9 mouse cellular contexts compared by ENCODE assay signal in genomic region chr19:45012636-45013035, GRCm38 (mm10). TPM values are rescaled to one million over a fixed set of nuclear protein-coding genes. Genes with fewer than 3 reads are reported as not detected.
DNase-seq lines count a peak whose midpoint lies in the region; ATAC-seq and TF ChIP-seq lines count a peak whose summit lies in the region.
"Had no signal": no experiment of that assay in that cellular context is flagged by ENCODE, and none has a peak within 500 bp of the region (broad histone marks: within the 10 kb centered on the region; RNA-seq: fewer than 3 reads in every experiment).

No protein-coding gene starts in this region.

- peaks cover 35% of the 10 kb centered on the region for H3K36me3 ChIP-seq in ES-Bruce4 (ENCODE audit: control insufficient read depth, insufficient read depth, low read length, poor library complexity, severe bottlenecking)
- H3K36me3 ChIP-seq in forebrain, postnatal 0 days (ENCODE audit: insufficient read depth): peaks cover 24% of the 10 kb centered on the region
- H3K36me3 ChIP-seq in limb, embryonic 15.5 days: peaks cover 37% of the 10 kb centered on the region

- intact Hi-C loops in left cerebral cortex, postnatal 14 days (cut with DNase I): loop anchor here (2.0 to 5.0 kb wide), 2 partner anchors 18 to 200 kb away; no protein-coding TSS in a partner anchor

- H3K9ac ChIP-seq in ES-Bruce4 (ENCODE audit: low read depth, poor library complexity, severe bottlenecking): no peak overlapping the region
- H3K9ac ChIP-seq in forebrain, postnatal 0 days: peak overlapping the region; percentile 31; the same call in 1 of the 2 replicates
- no peak overlapping the region for H3K9ac ChIP-seq in limb, embryonic 15.5 days
- H3K9ac ChIP-seq: lung, embryonic 15.5 days had no signal

- no peak for TF ChIP-seq EP300 in ES-Bruce4 (IDR thresholded peaks at IDR 0.05; ENCODE audit: insufficient read depth, low read depth, low read length)

- no peak for TF ChIP-seq POLR2A in ES-Bruce4 (IDR thresholded peaks at IDR 0.05; ENCODE audit: insufficient read depth, low read length)

- ATAC-seq in forebrain, postnatal 0 days: no peak; the same call in 1 of the 2 replicates
- no peak for ATAC-seq in limb, embryonic 15.5 days (ENCODE audit: insufficient number of reproducible peaks, low FRiP score, low TSS enrichment, low read depth)

- DNase-seq in adrenal gland, adult 2 months: peak; percentile 34
- no peak for DNase-seq in adrenal gland, adult 8-10 months
- DNase-seq in forebrain, postnatal 0 days: peak; percentile 65
- no peak for DNase-seq in ovary, adult 18-20 months (ENCODE audit: low spot score)
- DNase-seq in layer of hippocampus, adult 8-10 months (ENCODE audit: low spot score in 2 of 2): no peak
- no peak for DNase-seq in left cerebral cortex, postnatal 14 days (ENCODE audit: low spot score in 2 of 2)

- H3K9me3 ChIP-seq in ES-Bruce4 (replicated peaks; ENCODE audit: control insufficient read depth, insufficient read depth, low read length, poor library complexity, severe bottlenecking): no peaks in the 10 kb centered on the region
- H3K9me3 ChIP-seq in forebrain, postnatal 0 days (ENCODE audit: low read length): no peaks in the 10 kb centered on the region
- no peaks in the 10 kb centered on the region for H3K9me3 ChIP-seq in limb, embryonic 15.5 days
- H3K9me3 ChIP-seq: lung, embryonic 15.5 days had no signal

- peaks cover 8% of the 10 kb centered on the region for H3K4me1 ChIP-seq in ES-Bruce4 (ENCODE audit: control insufficient read depth, insufficient read depth, low read length)
- peaks cover 22% of the 10 kb centered on the region for H3K4me1 ChIP-seq in forebrain, postnatal 0 days (ENCODE audit: insufficient read depth)
- peaks cover 58% of the 10 kb centered on the region for H3K4me1 ChIP-seq in limb, embryonic 15.5 days

- WGBS in forebrain, postnatal 0 days: 30% methylated on average over 6 of the region's 6 CpGs
- WGBS in limb, embryonic 15.5 days: 23% methylated on average over 6 of the region's 6 CpGs

- H3K27ac ChIP-seq in ES-Bruce4 (ENCODE audit: insufficient read depth, low read length): no peak overlapping the region
- 0 out of 2 replicates have a peak overlapping the region, but pooled peaks have one; percentile 29 for H3K27ac ChIP-seq in forebrain, postnatal 0 days (ENCODE audit: low read depth, low read length)
- peak overlapping the region; percentile 99; the same call in 1 of the 2 replicates for H3K27ac ChIP-seq in limb, embryonic 15.5 days
- H3K27ac ChIP-seq: lung, embryonic 15.5 days had no signal

- no peaks in the 10 kb centered on the region for H3K27me3 ChIP-seq in ES-Bruce4 (ENCODE audit: control insufficient read depth, insufficient read depth, low read length, poor library complexity, severe bottlenecking)
- H3K27me3 ChIP-seq in forebrain, postnatal 0 days (ENCODE audit: insufficient read depth, low read length): peaks cover 4% of the 10 kb centered on the region; the same call in 1 of the 2 replicates
- H3K27me3 ChIP-seq in limb, embryonic 15.5 days: no peaks in the 10 kb centered on the region
- H3K27me3 ChIP-seq: lung, embryonic 15.5 days had no signal

- peak; percentile 11 for TF ChIP-seq CTCF in ES-Bruce4 (IDR thresholded peaks at IDR 0.05; ENCODE audit: low read depth, low read length)
- peak; percentile 70 for TF ChIP-seq CTCF in forebrain, postnatal 0 days (IDR thresholded peaks at IDR 0.05; ENCODE audit: low read depth)

- no peak overlapping the region for H3K4me3 ChIP-seq in ES-Bruce4 (ENCODE audit: low read depth, low read length)
- no peak overlapping the region for H3K4me3 ChIP-seq in forebrain, postnatal 0 days (ENCODE audit: low read depth, low read length)
- H3K4me3 ChIP-seq in limb, embryonic 15.5 days: no peak overlapping the region
- H3K4me3 ChIP-seq: lung, embryonic 15.5 days had no signal

- no peak overlapping the region for H3K4me2 ChIP-seq in forebrain, postnatal 0 days (ENCODE audit: low read depth)
- no peak overlapping the region for H3K4me2 ChIP-seq in limb, embryonic 15.5 days
- H3K4me2 ChIP-seq: lung, embryonic 15.5 days had no signal

RNA-seq across cellular contexts. Expression of gene Lzts2, which starts 1.6 kb away (rescaled TPM):
- 100 to 1,000 TPM in 1 of 2 experiments, 10 to 100 TPM in 1; 52.8 to 111 TPM for total RNA-seq in adrenal gland, adult 2 months (2021)
- polyA plus RNA-seq in adrenal gland, adult 2 months (2012; rRNA removed): 313 and 342 TPM in 2 replicates
- total RNA-seq in adrenal gland, adult 8-10 months (2022): 100 to 1,000 TPM; 100 to 121 (median 110) TPM
- polyA plus RNA-seq in ES-Bruce4 (2011; ENCODE audit: insufficient read depth, insufficient read length, low read depth, missing spikeins): 39.9 and 48.2 TPM in 2 replicates
- 26.6 and 29.3 TPM in 2 replicates for total RNA-seq in forebrain, postnatal 0 days (2014; rRNA removed)
- polyA plus RNA-seq in forebrain, postnatal 0 days (2015; fragmentation: Nextera tagmentation; extraction: Ambion mirVana): 14.6 and 15.0 TPM in 2 replicates
- 66.8 and 68.3 TPM in 2 replicates for polyA plus RNA-seq in limb, embryonic 15.5 days (2015; fragmentation: Nextera tagmentation; extraction: Ambion mirVana)
- total RNA-seq in layer of hippocampus, adult 8-10 months (2022): 10 to 100 TPM; 31.0 to 38.3 (median 33.3) TPM
- 10 to 100 TPM; 28.9 to 31.6 TPM for total RNA-seq in left cerebral cortex, postnatal 14 days (2021)

RNA-seq across cellular contexts. Expression of gene Mrpl43, which starts 6.4 kb away (rescaled TPM):
- 10 to 100 TPM; 45.2 to 55.1 TPM for total RNA-seq in adrenal gland, adult 2 months (2021)
- 196 and 208 TPM in 2 replicates for polyA plus RNA-seq in adrenal gland, adult 2 months (2012; rRNA removed)
- 10 to 100 TPM; 44.2 to 57.9 (median 48.4) TPM for total RNA-seq in adrenal gland, adult 8-10 months (2022)
- 32.5 and 34.0 TPM in 2 replicates for polyA plus RNA-seq in ES-Bruce4 (2011; ENCODE audit: insufficient read depth, insufficient read length, low read depth, missing spikeins)
- total RNA-seq in forebrain, postnatal 0 days (2014; rRNA removed): 60.6 and 62.2 TPM in 2 replicates
- polyA plus RNA-seq in forebrain, postnatal 0 days (2015; fragmentation: Nextera tagmentation; extraction: Ambion mirVana): 85.7 and 99.2 TPM in 2 replicates
- polyA plus RNA-seq in limb, embryonic 15.5 days (2015; fragmentation: Nextera tagmentation; extraction: Ambion mirVana): 62.5 and 65.1 TPM in 2 replicates
- 10 to 100 TPM; 31.8 to 45.4 (median 39.1) TPM for total RNA-seq in layer of hippocampus, adult 8-10 months (2022)
- total RNA-seq in left cerebral cortex, postnatal 14 days (2021): 10 to 100 TPM; 41.2 to 44.6 TPM

RNA-seq across cellular contexts. Expression of gene Twnk, which starts 7.2 kb away (rescaled TPM):
- 10 to 100 TPM; 24.7 to 37.1 TPM for total RNA-seq in adrenal gland, adult 2 months (2021)
- 7.5 and 9.6 TPM in 2 replicates for polyA plus RNA-seq in adrenal gland, adult 2 months (2012; rRNA removed)
- total RNA-seq in adrenal gland, adult 8-10 months (2022): 10 to 100 TPM; 34.8 to 40.2 (median 37.5) TPM
- 23.2 and 24.5 TPM in 2 replicates for polyA plus RNA-seq in ES-Bruce4 (2011; ENCODE audit: insufficient read depth, insufficient read length, low read depth, missing spikeins)
- total RNA-seq in forebrain, postnatal 0 days (2014; rRNA removed): 7.7 and 8.6 TPM in 2 replicates
- polyA plus RNA-seq in forebrain, postnatal 0 days (2015; fragmentation: Nextera tagmentation; extraction: Ambion mirVana): 8.8 and 10.8 TPM in 2 replicates
- polyA plus RNA-seq in limb, embryonic 15.5 days (2015; fragmentation: Nextera tagmentation; extraction: Ambion mirVana): 19.6 and 19.8 TPM in 2 replicates
- 10 to 100 TPM; 13.3 to 16.3 (median 14.8) TPM for total RNA-seq in layer of hippocampus, adult 8-10 months (2022)
- 10 to 100 TPM; 13.2 to 14.7 TPM for total RNA-seq in left cerebral cortex, postnatal 14 days (2021)

RNA-seq across cellular contexts. Expression of gene Sema4g, which starts 23.7 kb away (rescaled TPM):
- 1 to 10 TPM; 6.3 to 7.7 TPM for total RNA-seq in adrenal gland, adult 2 months (2021)
- polyA plus RNA-seq in adrenal gland, adult 2 months (2012; rRNA removed): 9.4 and 13.4 TPM in 2 replicates
- 10 to 100 TPM in 2 of 4 experiments, 1 to 10 TPM in 2; 4.3 to 14.9 (median 10.2) TPM for total RNA-seq in adrenal gland, adult 8-10 months (2022)
- polyA plus RNA-seq in ES-Bruce4 (2011; ENCODE audit: insufficient read depth, insufficient read length, low read depth, missing spikeins): 15.7 and 24.6 TPM in 2 replicates
- total RNA-seq in forebrain, postnatal 0 days (2014; rRNA removed): 35.9 and 54.7 TPM in 2 replicates
- polyA plus RNA-seq in forebrain, postnatal 0 days (2015; fragmentation: Nextera tagmentation; extraction: Ambion mirVana): 8.2 and 12.1 TPM in 2 replicates
- 3.8 and 4.9 TPM in 2 replicates for polyA plus RNA-seq in limb, embryonic 15.5 days (2015; fragmentation: Nextera tagmentation; extraction: Ambion mirVana)
- 10 to 100 TPM; 25.4 to 27.7 (median 26.1) TPM for total RNA-seq in layer of hippocampus, adult 8-10 months (2022)
- total RNA-seq in left cerebral cortex, postnatal 14 days (2021): 10 to 100 TPM; 36.2 to 37.5 TPM

RNA-seq across cellular contexts. Expression of gene Pdzd7, which starts 32.9 kb away (rescaled TPM):
- total RNA-seq in adrenal gland, adult 2 months (2021): under 1 TPM in 1 of 2 experiments, not detected in 1; 0.09 TPM
- polyA plus RNA-seq in adrenal gland, adult 2 months (2012; rRNA removed): 0.62 and 0.65 TPM in 2 replicates
- total RNA-seq in adrenal gland, adult 8-10 months (2022): under 1 TPM; 0.12 to 1.00 (median 0.56) TPM
- polyA plus RNA-seq in ES-Bruce4 (2011; ENCODE audit: insufficient read depth, insufficient read length, low read depth, missing spikeins): 0.97 and 1.3 TPM in 2 replicates
- 5.2 and 6.4 TPM in 2 replicates for total RNA-seq in forebrain, postnatal 0 days (2014; rRNA removed)
- polyA plus RNA-seq in forebrain, postnatal 0 days (2015; fragmentation: Nextera tagmentation; extraction: Ambion mirVana): 1.6 and 1.9 TPM in 2 replicates
- 0.16 and 0.37 TPM in 2 replicates for polyA plus RNA-seq in limb, embryonic 15.5 days (2015; fragmentation: Nextera tagmentation; extraction: Ambion mirVana)
- total RNA-seq in layer of hippocampus, adult 8-10 months (2022): 1 to 10 TPM; 3.1 to 3.8 (median 3.4) TPM
- 1 to 10 TPM; 3.3 to 3.4 TPM for total RNA-seq in left cerebral cortex, postnatal 14 days (2021)

Comparison
In these comparisons a context has a peak if more than half of its experiments do, and no peak if none do; other contexts are left out.
1. DNase-seq: peak in adrenal gland, adult 2 months (single experiment) and forebrain, postnatal 0 days (single experiment); none in adrenal gland, adult 8-10 months (single experiment), ovary, adult 18-20 months (single experiment), layer of hippocampus, adult 8-10 months (0 of 2) and left cerebral cortex, postnatal 14 days (0 of 2).